Mouse (Mus musculus): ENCODE results near the gene Trim58. TPM values are rescaled to one million over a fixed set of nuclear protein-coding genes. Genes with fewer than 3 reads are reported as not detected.

Gene Trim58
- polyA plus RNA-seq, 1 experiment from 2014 or later, result 0.09 TPM

GRCm38 (mm10) chr11:58613359-58613758 lies 26.9 kb upstream of the Trim58 start:
- H3K4me3 ChIP-seq (ENCODE audit: low read length), result no peak overlapping the region
- no peaks in the 10 kb centered on the region for H3K4me1 ChIP-seq (replicated peaks; ENCODE audit: control insufficient read depth, insufficient read depth, low read length)
- WGBS, result 37% methylated on average over 3 of the region's 3 CpGs
- H3K27me3 ChIP-seq (ENCODE audit: control insufficient read depth, insufficient read depth, low read depth, low read length), result no peaks in the 10 kb centered on the region
- no peak; the same call in 1 of the 2 replicates for ATAC-seq (ENCODE audit: low read depth)
- no peak overlapping the region for H3K9ac ChIP-seq (ENCODE audit: low read length)
- no peak overlapping the region for H3K4me2 ChIP-seq (ENCODE audit: low read depth, low read length)
- no peaks in the 10 kb centered on the region for H3K36me3 ChIP-seq (ENCODE audit: control insufficient read depth, insufficient read depth, low read length)
- H3K27ac ChIP-seq (ENCODE audit: low read length), result no peak overlapping the region
- H3K9me3 ChIP-seq (ENCODE audit: control insufficient read depth, low read length), result no peaks in the 10 kb centered on the region

GRCm38 (mm10) chr11:58614526-58614925 lies 25.7 kb upstream of the Trim58 start:
- Histone ChIP-seq H3K4me3 (ENCODE audit: low read length) (no peak overlapping the region), H3K9ac (ENCODE audit: low read length) (no peak overlapping the region), H3K4me1 (replicated peaks; ENCODE audit: control insufficient read depth, insufficient read depth, low read length) (no peaks in the 10 kb centered on the region), H3K27me3 (ENCODE audit: control insufficient read depth, insufficient read depth, low read depth, low read length) (no peaks in the 10 kb centered on the region), H3K36me3 (ENCODE audit: control insufficient read depth, insufficient read depth, low read length) (no peaks in the 10 kb centered on the region), H3K4me2 (ENCODE audit: low read depth, low read length) (no peak overlapping the region), H3K9me3 (ENCODE audit: control insufficient read depth, low read length) (no peaks in the 10 kb centered on the region), H3K27ac (ENCODE audit: low read length) (no peak overlapping the region)
- ATAC-seq (ENCODE audit: low read depth), result no peak; the same call in 1 of the 2 replicates

- 86% methylated on average over 4 of the region's 4 CpGs for WGBS
- Histone ChIP-seq H3K36me3 (ENCODE audit: control insufficient read depth, insufficient read depth, low read length) (no peaks in the 10 kb centered on the region), H3K27me3 (ENCODE audit: control insufficient read depth, insufficient read depth, low read depth, low read length) (no peaks in the 10 kb centered on the region), H3K27ac (ENCODE audit: low read length) (no peak within 1 kb of the TSS), H3K9me3 (ENCODE audit: control insufficient read depth, low read length) (no peaks in the 10 kb centered on the region), H3K4me1 (replicated peaks; ENCODE audit: control insufficient read depth, insufficient read depth, low read length) (no peaks in the 10 kb centered on the region), H3K9ac (ENCODE audit: low read length) (no peak within 1 kb of the TSS), H3K4me3 (ENCODE audit: low read length) (no peak within 1 kb of the TSS), H3K4me2 (ENCODE audit: low read depth, low read length) (no peak within 1 kb of the TSS)
- no peak for ATAC-seq (ENCODE audit: low read depth)
These were observed 24.3 kb upstream of the Trim58 start, which contains the start of gene 2210407C18Rik for GRCm38 (mm10) chr11:58615975-58616374. Gene 2210407C18Rik, minus strand, starts transcription at chr11:58616075.

GRCm38 (mm10) chr11:58618369-58618768 lies 21.9 kb upstream of the Trim58 start:
- H3K27ac ChIP-seq (ENCODE audit: low read length), result no peak overlapping the region
- H3K9me3 ChIP-seq (ENCODE audit: control insufficient read depth, low read length), result no peaks in the 10 kb centered on the region
- 43% methylated on average over 3 of the region's 3 CpGs for WGBS
- no peak overlapping the region for H3K4me3 ChIP-seq (ENCODE audit: low read length)
- no peaks in the 10 kb centered on the region for H3K4me1 ChIP-seq (replicated peaks; ENCODE audit: control insufficient read depth, insufficient read depth, low read length)
- H3K27me3 ChIP-seq (ENCODE audit: control insufficient read depth, insufficient read depth, low read depth, low read length), result no peaks in the 10 kb centered on the region
- H3K36me3 ChIP-seq (ENCODE audit: control insufficient read depth, insufficient read depth, low read length), result no peaks in the 10 kb centered on the region
- H3K4me2 ChIP-seq (ENCODE audit: low read depth, low read length), result no peak overlapping the region
- H3K9ac ChIP-seq (ENCODE audit: low read length), result no peak overlapping the region
- ATAC-seq (ENCODE audit: low read depth), result no peak

- Histone ChIP-seq H3K4me1 (replicated peaks; ENCODE audit: control insufficient read depth, insufficient read depth, low read length) (no peaks in the 10 kb centered on the region), H3K9ac (ENCODE audit: low read length) (no peak overlapping the region), H3K4me2 (ENCODE audit: low read depth, low read length) (no peak overlapping the region), H3K27ac (ENCODE audit: low read length) (no peak overlapping the region), H3K4me3 (ENCODE audit: low read length) (no peak overlapping the region), H3K36me3 (ENCODE audit: control insufficient read depth, insufficient read depth, low read length) (no peaks in the 10 kb centered on the region), H3K9me3 (ENCODE audit: control insufficient read depth, low read length) (no peaks in the 10 kb centered on the region), H3K27me3 (ENCODE audit: control insufficient read depth, insufficient read depth, low read depth, low read length) (no peaks in the 10 kb centered on the region)
- no peak for ATAC-seq (ENCODE audit: low read depth)
- 64% methylated on average over 6 of the region's 6 CpGs for WGBS
These were observed 21.5 kb upstream of the Trim58 start for GRCm38 (mm10) chr11:58618793-58619192.

- Histone ChIP-seq H3K4me1 (replicated peaks; ENCODE audit: control insufficient read depth, insufficient read depth, low read length) (no peaks in the 10 kb centered on the region), H3K4me2 (ENCODE audit: low read depth, low read length) (no peak overlapping the region), H3K9me3 (ENCODE audit: control insufficient read depth, low read length) (no peaks in the 10 kb centered on the region), H3K4me3 (ENCODE audit: low read length) (no peak overlapping the region), H3K36me3 (ENCODE audit: control insufficient read depth, insufficient read depth, low read length) (no peaks in the 10 kb centered on the region), H3K27me3 (ENCODE audit: control insufficient read depth, insufficient read depth, low read depth, low read length) (no peaks in the 10 kb centered on the region), H3K27ac (ENCODE audit: low read length) (no peak overlapping the region), H3K9ac (ENCODE audit: low read length) (no peak overlapping the region)
- WGBS, result 46% methylated on average over 4 of the region's 4 CpGs
- ATAC-seq (ENCODE audit: low read depth), result no peak
These were observed 14.1 kb upstream of the Trim58 start for GRCm38 (mm10) chr11:58626146-58626545.

- Histone ChIP-seq H3K36me3 (ENCODE audit: control insufficient read depth, insufficient read depth, low read length) (no peaks in the 10 kb centered on the region), H3K27me3 (ENCODE audit: control insufficient read depth, insufficient read depth, low read depth, low read length) (no peaks in the 10 kb centered on the region), H3K4me2 (ENCODE audit: low read depth, low read length) (no peak within 1 kb of the TSS), H3K4me3 (ENCODE audit: low read length) (no peak within 1 kb of the TSS), H3K9me3 (ENCODE audit: control insufficient read depth, low read length) (no peaks in the 10 kb centered on the region), H3K4me1 (replicated peaks; ENCODE audit: control insufficient read depth, insufficient read depth, low read length) (no peaks in the 10 kb centered on the region), H3K27ac (ENCODE audit: low read length) (no peak within 1 kb of the TSS), H3K9ac (ENCODE audit: low read length) (no peak within 1 kb of the TSS)
- no peak for ATAC-seq (ENCODE audit: low read depth)
- WGBS, result 68% methylated on average over 5 of the region's 5 CpGs
These were observed 9.9 kb upstream of the Trim58 start, which contains the start of gene Olfr323 for GRCm38 (mm10) chr11:58630401-58630800. Gene Olfr323, minus strand, starts transcription at chr11:58630501.

- H3K27me3 ChIP-seq (ENCODE audit: control insufficient read depth, insufficient read depth, low read depth, low read length), result no peaks in the 10 kb centered on the region; the same call in 1 of the 2 replicates
- no peak overlapping the region for H3K4me2 ChIP-seq (ENCODE audit: low read depth, low read length)
- no peaks in the 10 kb centered on the region for H3K36me3 ChIP-seq (ENCODE audit: control insufficient read depth, insufficient read depth, low read length)
- H3K9ac ChIP-seq (ENCODE audit: low read length), result no peak overlapping the region
- H3K27ac ChIP-seq (ENCODE audit: low read length), result no peak overlapping the region
- H3K4me1 ChIP-seq (replicated peaks; ENCODE audit: control insufficient read depth, insufficient read depth, low read length), result no peaks in the 10 kb centered on the region
- H3K9me3 ChIP-seq (ENCODE audit: control insufficient read depth, low read length), result no peaks in the 10 kb centered on the region
- WGBS, result 54% methylated on average over 4 of the region's 4 CpGs
- H3K4me3 ChIP-seq (ENCODE audit: low read length), result no peak overlapping the region
- ATAC-seq (ENCODE audit: low read depth), result no peak
These were observed 5.4 kb upstream of the Trim58 start for GRCm38 (mm10) chr11:58634878-58635277.

- WGBS, result 8% methylated on average over 3 of the region's 4 CpGs
- ATAC-seq (ENCODE audit: low read depth), result 0 out of 2 replicates have a peak, but pooled peaks have one; percentile 51
- Histone ChIP-seq H3K9ac (ENCODE audit: low read length) (no peak overlapping the region), H3K4me3 (ENCODE audit: low read length) (no peak overlapping the region), H3K4me1 (replicated peaks; ENCODE audit: control insufficient read depth, insufficient read depth, low read length) (0 out of 2 replicates have a peak, but pooled peaks cover 3% of the 10 kb centered on the region), H3K36me3 (ENCODE audit: control insufficient read depth, insufficient read depth, low read length) (no peaks in the 10 kb centered on the region), H3K27me3 (ENCODE audit: control insufficient read depth, insufficient read depth, low read depth, low read length) (peaks cover 11% of the 10 kb centered on the region), H3K27ac (ENCODE audit: low read length) (no peak overlapping the region), H3K4me2 (ENCODE audit: low read depth, low read length) (no peak overlapping the region), H3K9me3 (ENCODE audit: control insufficient read depth, low read length) (no peaks in the 10 kb centered on the region)
These were observed 3.8 kb upstream of the Trim58 start for GRCm38 (mm10) chr11:58636376-58636977.
